Mouse (Mus musculus) forebrain, embryonic 16.5 days (tissue): ENCODE measurements at regions not wholly inside any gene's neighbourhood (a gene's known extent, or its start where the extent isn't known, plus 50 kb on each side); places are given as distances from the start of the nearest gene placed in this dataset.

Source experiments
- ATAC-seq: fragments of 200-750 bp; cut with Nextera tagmentation; 2 replicates; pipeline ENCODE4 v1.8.0; 2017; ENCODE audit warnings: mild to moderate bottlenecking, moderate library complexity
- H3K27ac ChIP-seq: fragments of 300-500 bp; sonication (generic); 2 replicates; pipeline ENCODE4 v1.5.1; 2014; ENCODE audit warnings: low read length, control low read depth
- H3K27me3 ChIP-seq: fragments of 300-500 bp; sonication (generic); replicated peaks from 2 replicates; pipeline ENCODE4 v1.6.1; 2014; ENCODE audit warnings: low read length; ENCODE audit not compliant: control insufficient read depth, insufficient read depth
- H3K36me3 ChIP-seq: fragments of 300-500 bp; sonication (generic); 2 replicates; pipeline ENCODE4 v1.6.1; 2014; ENCODE audit not compliant: control insufficient read depth, insufficient read depth
- H3K4me1 ChIP-seq: fragments of 300-500 bp; sonication (generic); replicated peaks from 2 replicates; pipeline ENCODE4 v1.6.1; 2014; ENCODE audit warnings: low read length; ENCODE audit not compliant: control insufficient read depth, insufficient read depth
- H3K4me2 ChIP-seq: fragments of 300-500 bp; sonication (generic); 2 replicates; pipeline ENCODE4 v1.6.1; 2014; ENCODE audit warnings: mild to moderate bottlenecking, low read length, control low read depth
- H3K4me3 ChIP-seq: fragments of 300-500 bp; sonication (generic); replicated peaks from 2 replicates; pipeline ENCODE4 v1.5.1; 2014; ENCODE audit warnings: mild to moderate bottlenecking, low read length, control low read depth
- H3K9ac ChIP-seq: fragments of 300-500 bp; sonication (generic); replicated peaks from 2 replicates; pipeline ENCODE4 v1.6.1; 2014; ENCODE audit warnings: low read depth, low read length, control low read depth
- H3K9me3 ChIP-seq: fragments of 300-500 bp; sonication (generic); 2 replicates; pipeline ENCODE4 v1.6.1; 2016; ENCODE audit warnings: low read length; ENCODE audit not compliant: control insufficient read depth
- WGBS: fragments of 180-500 bp; shearing (Covaris S2); extraction: QIAGEN DNeasy Blood & Tissue Kit; methylation state at CpG from one replicate; pipeline ENCODE4 v1.1.7; 2014; 5-methylcytosine and 5-hydroxymethylcytosine counted together

DNA sequence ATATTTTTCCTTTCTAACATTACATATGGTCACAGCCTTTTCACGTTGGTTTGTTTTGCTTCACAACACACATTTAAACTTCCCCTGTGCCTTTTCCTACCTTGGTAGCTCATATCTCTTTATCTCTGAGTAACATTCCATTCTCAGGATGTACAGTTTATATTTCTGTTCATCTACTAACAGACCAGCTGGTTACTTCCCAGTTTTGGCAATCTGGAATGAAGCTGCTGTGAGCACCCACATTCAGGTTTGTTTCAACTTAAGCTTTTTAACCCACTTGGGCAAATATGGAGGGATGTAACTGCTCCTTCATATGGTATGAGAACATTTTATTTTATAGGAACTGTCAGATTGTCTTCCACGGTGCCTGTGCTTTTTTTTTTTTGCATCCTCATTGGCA lies 403.2 kb downstream of the Gm826 start:
- no peak overlapping the region for H3K9ac ChIP-seq
- 83% methylated on average over 2 of the region's 2 CpGs for WGBS
- ATAC-seq: no peak

DNA sequence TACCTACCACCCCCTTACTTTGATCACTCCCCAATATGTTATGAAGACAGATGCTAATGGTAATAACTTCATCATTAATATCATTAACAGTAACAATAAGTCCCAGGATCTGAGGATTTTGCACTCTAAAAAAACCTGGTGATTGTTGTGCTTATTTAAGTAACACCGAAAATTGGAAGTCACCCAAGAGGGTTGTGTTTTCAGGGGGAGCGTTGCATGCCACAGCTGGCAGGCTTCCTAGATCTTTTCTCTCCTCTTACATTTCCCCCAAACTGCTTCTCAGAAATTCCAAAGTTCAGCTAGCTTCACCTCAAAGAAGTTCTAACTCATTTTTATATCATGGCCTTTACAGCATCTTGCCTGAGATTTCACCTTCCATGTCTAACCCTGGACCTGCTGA lies 444.3 kb downstream of the Gm826 start:
- no peak for ATAC-seq
- Histone ChIP-seq H3K4me1 (no peaks in the 10 kb centered on the region), H3K4me2 (no peak overlapping the region), H3K9me3 (no peaks in the 10 kb centered on the region), H3K36me3 (no peaks in the 10 kb centered on the region), H3K27me3 (no peaks in the 10 kb centered on the region), H3K9ac (no peak overlapping the region), H3K27ac (no peak overlapping the region), H3K4me3 (no peak overlapping the region)
- 63% methylated on average over 2 of the region's 2 CpGs for WGBS

More for the DNA sequence above, 403.2 kb downstream of the Gm826 start:
- Histone ChIP-seq H3K4me3 (no peak overlapping the region), H3K36me3 (no peaks in the 10 kb centered on the region), H3K4me1 (no peaks in the 10 kb centered on the region), H3K27me3 (no peaks in the 10 kb centered on the region), H3K9me3 (no peaks in the 10 kb centered on the region), H3K27ac (no peak overlapping the region), H3K4me2 (no peak overlapping the region)

DNA sequence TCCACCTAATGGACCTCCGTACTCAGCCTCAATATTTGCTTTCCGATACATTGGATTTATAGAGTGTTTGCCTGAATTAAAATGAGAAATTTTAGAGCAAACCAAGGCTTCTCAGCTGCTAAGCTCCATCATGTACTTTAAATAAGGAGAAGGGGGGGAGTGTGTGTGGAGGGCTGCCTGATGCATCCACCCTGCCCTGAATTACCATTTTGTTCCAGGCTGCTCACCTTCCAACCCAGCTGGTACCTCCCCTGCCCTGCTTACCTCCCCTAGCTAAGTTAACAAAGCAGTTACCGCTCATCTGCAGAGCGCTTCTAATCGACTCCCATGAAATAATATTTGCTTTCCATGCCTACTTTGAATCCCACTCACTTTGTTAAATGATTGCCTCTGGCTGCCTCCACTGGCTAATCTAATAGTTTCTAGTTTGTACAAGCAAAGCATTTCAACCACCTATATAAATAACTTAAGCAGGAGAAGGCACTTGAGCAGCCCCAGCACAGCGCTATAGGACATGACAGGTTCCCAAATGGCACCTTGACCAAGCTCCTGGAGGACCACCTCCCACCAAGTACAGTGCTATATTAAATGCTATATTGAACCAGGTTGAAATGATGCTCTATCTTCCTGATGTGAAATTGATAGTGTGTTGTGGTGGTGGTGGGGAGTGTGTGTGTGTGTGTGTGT lies 449.0 kb downstream of the Gm826 start:
- Histone ChIP-seq H3K4me3 (no peak overlapping the region), H3K27me3 (no peaks in the 10 kb centered on the region), H3K4me1 (no peaks in the 10 kb centered on the region), H3K9me3 (no peaks in the 10 kb centered on the region), H3K36me3 (no peaks in the 10 kb centered on the region), H3K27ac (no peak overlapping the region), H3K9ac (no peak overlapping the region), H3K4me2 (no peak overlapping the region)
- no peak for ATAC-seq
- WGBS: 94% methylated on average over 6 of the region's 6 CpGs

DNA sequence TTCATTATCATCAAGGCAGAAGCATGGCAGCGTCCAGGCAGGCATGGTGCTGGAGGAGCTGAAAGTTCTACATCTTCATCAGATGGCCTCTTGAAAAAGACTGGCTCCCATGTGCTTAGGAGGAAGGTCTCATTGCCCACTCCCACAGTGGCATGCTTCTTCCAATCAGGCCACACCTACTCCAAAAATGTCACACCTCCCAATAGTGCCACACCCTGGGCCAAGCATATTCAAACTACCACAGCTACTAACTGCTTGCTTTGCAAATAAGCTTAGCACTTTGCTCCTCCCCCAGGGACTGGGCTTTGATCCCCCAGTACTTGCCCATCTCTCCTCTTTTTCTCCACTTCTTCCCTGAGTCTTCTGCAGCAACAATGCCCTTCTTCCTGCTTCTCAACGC lies 467.0 kb downstream of the Gm826 start:
- Histone ChIP-seq H3K4me1 (no peaks in the 10 kb centered on the region), H3K27me3 (no peaks in the 10 kb centered on the region), H3K36me3 (no peaks in the 10 kb centered on the region), H3K27ac (no peak overlapping the region), H3K4me3 (no peak overlapping the region), H3K4me2 (no peak overlapping the region), H3K9me3 (no peaks in the 10 kb centered on the region), H3K9ac (no peak overlapping the region)
- ATAC-seq: no peak
- 67% methylated on average over 2 of the region's 2 CpGs for WGBS

DNA sequence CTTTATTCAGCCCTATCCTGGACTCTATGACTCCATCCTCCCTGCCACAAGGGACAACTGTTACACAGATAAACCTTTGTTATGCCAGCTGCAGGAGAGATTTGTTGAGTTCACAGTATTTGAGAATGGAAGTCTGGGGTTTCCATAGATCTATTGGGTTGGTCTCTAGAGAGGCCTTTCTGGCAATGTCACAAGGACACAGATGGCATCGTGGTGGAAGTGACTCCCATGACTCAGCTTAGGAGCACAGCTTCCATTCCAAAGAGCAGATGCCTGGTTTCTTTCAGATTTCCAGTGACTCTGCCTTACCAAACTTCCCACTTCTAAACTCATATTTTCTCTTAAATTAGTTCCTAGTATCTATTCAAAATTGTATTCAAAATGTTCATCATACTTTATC lies 467.6 kb downstream of the Gm826 start:
- 87% methylated on average over 1 of the region's 1 CpGs for WGBS

DNA sequence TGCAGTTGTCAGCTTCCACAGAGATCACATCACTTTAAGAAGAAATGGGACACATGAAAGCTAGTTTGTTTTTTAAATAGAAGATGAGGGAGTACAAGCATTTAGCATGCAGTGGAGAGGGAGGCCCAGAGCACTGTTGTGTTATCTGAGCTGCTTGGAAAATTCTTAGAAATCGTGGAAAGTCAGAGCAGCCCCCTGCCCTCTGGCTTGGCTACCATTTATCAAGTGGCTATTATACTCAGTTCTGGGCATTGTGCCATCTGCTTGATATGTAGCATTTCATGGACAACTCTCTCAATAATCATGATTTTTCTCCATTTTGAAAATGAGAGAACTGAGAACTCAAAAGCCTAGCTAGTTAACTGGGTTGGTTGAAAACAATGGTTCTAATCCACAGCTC lies 470.8 kb downstream of the Gm826 start:
- no peaks in the 10 kb centered on the region for H3K27me3 ChIP-seq
- H3K36me3 ChIP-seq: no peaks in the 10 kb centered on the region
- H3K4me2 ChIP-seq: no peak overlapping the region
- no peak for ATAC-seq
- no peaks in the 10 kb centered on the region for H3K9me3 ChIP-seq
- H3K4me1 ChIP-seq: no peaks in the 10 kb centered on the region
- no peak overlapping the region for H3K27ac ChIP-seq
- no peak overlapping the region for H3K4me3 ChIP-seq
- no peak overlapping the region for H3K9ac ChIP-seq
- WGBS: 23% methylated on average over 1 of the region's 1 CpGs

More for the DNA sequence above, 467.6 kb downstream of the Gm826 start:
- no peaks in the 10 kb centered on the region for H3K36me3 ChIP-seq
- H3K4me1 ChIP-seq: no peaks in the 10 kb centered on the region
- H3K9ac ChIP-seq: no peak overlapping the region
- H3K4me3 ChIP-seq: no peak overlapping the region
- H3K4me2 ChIP-seq: no peak overlapping the region
- no peaks in the 10 kb centered on the region for H3K9me3 ChIP-seq
- H3K27ac ChIP-seq: no peak overlapping the region
- no peak for ATAC-seq
- no peaks in the 10 kb centered on the region for H3K27me3 ChIP-seq

DNA sequence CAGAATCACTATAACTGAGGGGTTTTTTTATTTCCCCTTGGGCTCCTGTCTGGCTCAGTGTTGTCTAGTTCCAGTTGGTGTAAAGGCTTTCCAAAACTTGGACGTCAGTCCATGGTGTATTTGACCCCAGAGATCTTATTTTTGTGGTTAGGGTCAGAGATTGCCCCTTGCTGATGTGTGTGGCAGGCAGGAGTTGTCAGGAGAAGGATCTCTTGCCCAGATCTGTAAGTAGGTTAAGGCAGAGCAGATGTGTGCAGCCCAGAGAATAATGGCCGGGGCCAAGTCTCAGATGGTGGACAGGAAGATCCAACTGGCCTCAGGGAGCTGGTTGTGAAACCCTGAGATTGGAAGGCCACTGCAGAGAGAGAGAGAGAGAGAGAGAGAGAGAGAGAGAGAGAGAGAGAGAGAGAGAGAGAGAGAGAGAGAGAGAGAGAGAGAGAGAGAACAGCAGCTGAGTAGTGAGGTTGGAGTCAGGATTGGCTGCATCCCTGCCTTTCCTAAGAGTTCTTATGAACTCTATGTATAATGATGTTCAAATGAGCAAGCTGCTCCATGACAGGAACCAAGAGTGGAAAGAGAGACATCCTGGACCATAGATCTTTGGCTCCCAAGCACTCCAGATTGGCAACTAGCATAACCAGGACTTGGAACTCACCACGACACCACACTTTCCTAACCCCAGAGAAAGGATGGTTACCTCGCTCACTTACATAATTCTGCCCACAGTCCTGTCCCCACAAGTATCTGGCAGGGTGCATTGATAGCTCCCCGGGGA lies 479.9 kb downstream of the Gm826 start:
- Histone ChIP-seq H3K27ac (no peak overlapping the region), H3K4me2 (no peak overlapping the region), H3K27me3 (no peaks in the 10 kb centered on the region), H3K36me3 (no peaks in the 10 kb centered on the region), H3K4me1 (no peaks in the 10 kb centered on the region), H3K4me3 (no peak overlapping the region), H3K9ac (no peak overlapping the region), H3K9me3 (no peaks in the 10 kb centered on the region)
- ATAC-seq: no peak
- WGBS: 84% methylated on average over 5 of the region's 5 CpGs

DNA sequence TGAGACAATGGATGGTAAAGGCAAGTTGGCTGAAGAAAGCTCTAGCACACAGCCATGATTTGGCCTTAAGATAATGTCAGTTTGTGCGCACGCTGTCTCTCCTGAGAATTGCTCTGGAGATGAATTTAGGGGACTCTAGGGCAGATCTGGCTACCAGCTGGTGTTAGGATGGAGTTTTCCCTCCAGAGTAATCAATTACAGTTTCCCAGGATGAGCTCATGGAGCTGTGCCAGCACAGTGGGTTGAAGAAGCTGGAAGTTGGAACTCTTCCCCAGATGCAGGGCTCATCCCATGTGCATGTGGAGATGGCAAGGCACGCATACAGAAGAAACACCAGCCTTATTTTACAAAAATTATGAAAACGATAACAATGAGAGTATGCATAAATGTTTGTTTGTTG lies 481.0 kb downstream of the Gm826 start:
- no peak overlapping the region for H3K4me3 ChIP-seq
- H3K27me3 ChIP-seq: no peaks in the 10 kb centered on the region
- H3K9ac ChIP-seq: no peak overlapping the region
- ATAC-seq: no peak
- 87% methylated on average over 4 of the region's 4 CpGs for WGBS
- H3K27ac ChIP-seq: no peak overlapping the region
- no peak overlapping the region for H3K4me2 ChIP-seq
- H3K9me3 ChIP-seq: no peaks in the 10 kb centered on the region
- H3K36me3 ChIP-seq: no peaks in the 10 kb centered on the region
- H3K4me1 ChIP-seq: no peaks in the 10 kb centered on the region

DNA sequence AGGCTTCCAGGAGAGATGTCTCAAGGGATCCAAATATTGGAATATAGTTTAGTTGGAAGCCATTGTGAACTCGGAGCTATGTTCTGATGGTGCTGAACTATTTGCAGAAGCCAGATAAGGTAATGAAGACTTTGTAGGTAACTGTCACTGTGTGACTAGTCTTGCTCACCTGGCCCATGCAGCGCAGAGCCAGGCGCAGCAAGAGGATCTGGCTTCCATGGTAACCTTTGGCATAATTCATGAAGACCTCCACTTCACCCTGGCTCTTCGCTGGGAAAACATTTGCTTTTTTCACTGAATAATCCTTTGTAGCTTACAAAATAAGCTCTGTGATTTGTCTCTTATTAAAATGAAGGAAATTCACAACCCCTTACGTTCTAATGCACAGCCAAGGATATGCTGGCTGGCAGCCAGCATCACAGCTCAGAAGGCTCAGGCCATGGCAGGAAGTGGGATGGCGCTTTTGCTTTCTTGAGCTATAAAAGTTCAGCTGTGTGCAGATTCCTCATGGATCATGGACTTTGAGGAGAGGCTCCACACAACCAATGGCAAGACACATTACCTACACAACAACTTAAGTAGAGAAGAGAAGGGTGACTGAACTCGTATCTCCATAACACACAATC lies 501.4 kb downstream of the Gm826 start:
- Histone ChIP-seq H3K4me2 (no peak overlapping the region), H3K9me3 (no peaks in the 10 kb centered on the region), H3K27me3 (no peaks in the 10 kb centered on the region), H3K4me3 (no peak overlapping the region), H3K27ac (no peak overlapping the region), H3K36me3 (no peaks in the 10 kb centered on the region), H3K4me1 (peaks cover 2% of the 10 kb centered on the region; the same call in 1 of the 2 replicates), H3K9ac (no peak overlapping the region)
- WGBS: 59% methylated on average over 7 of the region's 7 CpGs
- ATAC-seq: no peak
